Mouse (Mus musculus) urinary bladder, postnatal 14 days (tissue): ENCODE results near the gene Slc7a11.
A peak's percentile ranks its signal among the peaks of the same experiment; 100 is the strongest.

Source experiments
- DNase-seq: peaks from one replicate; pipeline ENCODE4 v3.0.0; 2021; ENCODE audit warnings: low spot score

The Slc7a11 gene

GRCm38 (mm10) chr3:50304137-50304536 is 139.3 kb downstream of the Slc7a11 start:
- peak; percentile 47 for DNase-seq

- DNase-seq = no peak
Measured at GRCm38 (mm10) chr3:50302648-50303047, 140.8 kb downstream of the Slc7a11 start.

GRCm38 (mm10) chr3:50300952-50301303 is 142.5 kb downstream of the Slc7a11 start:
- peak; percentile 56 for DNase-seq

GRCm38 (mm10) chr3:50300002-50300951 is 143.1 kb downstream of the Slc7a11 start:
- peak; percentile 10 for DNase-seq

GRCm38 (mm10) chr3:50298366-50298991 is 144.9 kb downstream of the Slc7a11 start:
- no peak for DNase-seq

GRCm38 (mm10) chr3:50296956-50297355 is 146.5 kb downstream of the Slc7a11 start:
- DNase-seq = no peak

- no peak for DNase-seq
Measured at GRCm38 (mm10) chr3:50275023-50275422, 168.4 kb downstream of the Slc7a11 start.

GRCm38 (mm10) chr3:50272222-50272621 is 171.2 kb downstream of the Slc7a11 start:
- DNase-seq = no peak

- DNase-seq = no peak
Measured at GRCm38 (mm10) chr3:50269680-50270079, 173.7 kb downstream of the Slc7a11 start.

GRCm38 (mm10) chr3:50262547-50263087 is 180.8 kb downstream of the Slc7a11 start:
- DNase-seq = no peak

- no peak for DNase-seq
Measured at GRCm38 (mm10) chr3:50262066-50262465, 181.3 kb downstream of the Slc7a11 start.

- no peak for DNase-seq
Measured at GRCm38 (mm10) chr3:50260667-50261066, 182.7 kb downstream of the Slc7a11 start.

- no peak for DNase-seq
Measured at GRCm38 (mm10) chr3:50258852-50259251, 184.6 kb downstream of the Slc7a11 start.

GRCm38 (mm10) chr3:50249598-50250300 is 193.7 kb downstream of the Slc7a11 start:
- no peak for DNase-seq

GRCm38 (mm10) chr3:50235990-50236389 is 207.4 kb downstream of the Slc7a11 start:
- DNase-seq = no peak

GRCm38 (mm10) chr3:50233144-50233543 is 210.3 kb downstream of the Slc7a11 start:
- no peak for DNase-seq

- DNase-seq = no peak
Measured at GRCm38 (mm10) chr3:50224390-50225114, 218.9 kb downstream of the Slc7a11 start.

GRCm38 (mm10) chr3:50220454-50220853 is 223.0 kb downstream of the Slc7a11 start:
- no peak for DNase-seq

GRCm38 (mm10) chr3:50186369-50186768 is 257.0 kb downstream of the Slc7a11 start:
- DNase-seq = no peak

- no peak for DNase-seq
Measured at GRCm38 (mm10) chr3:50185879-50186278, 257.5 kb downstream of the Slc7a11 start.

GRCm38 (mm10) chr3:50160756-50161155 is 282.7 kb downstream of the Slc7a11 start:
- DNase-seq = no peak

GRCm38 (mm10) chr3:50144144-50144543 is 299.3 kb downstream of the Slc7a11 start:
- DNase-seq = no peak
